In the genomic region with DNA sequence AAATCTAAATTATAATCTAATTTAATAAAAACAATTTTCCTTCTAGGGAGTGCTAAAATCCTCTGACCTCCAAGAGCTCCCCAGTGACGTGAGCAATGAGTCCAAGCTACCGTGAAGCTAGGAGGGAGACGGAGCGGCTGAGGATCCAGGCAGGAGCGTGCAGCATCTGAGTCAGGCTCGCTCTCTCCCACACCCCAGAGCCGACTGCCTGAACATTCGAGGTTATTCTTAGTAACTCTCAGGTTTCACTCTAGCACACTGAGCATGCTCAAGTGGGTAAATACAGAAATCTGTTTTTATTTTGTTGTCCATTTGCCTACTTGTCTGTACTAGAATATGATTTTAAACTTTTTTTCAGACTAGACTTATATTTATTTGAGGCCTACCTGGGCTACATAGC, we compare ENCODE assay signal across 8 mouse cellular contexts. TPM values are rescaled to one million over a fixed set of nuclear protein-coding genes. Genes with fewer than 3 reads are reported as not detected.
A peak's percentile ranks its signal among the peaks of the same experiment; 100 is the strongest.
DNase-seq lines count a peak whose midpoint lies in the region; TF ChIP-seq lines count a peak whose summit lies in the region.
"Had no signal": no experiment of that assay in that cellular context is flagged by ENCODE, and none has a peak within 500 bp of the region (broad histone marks: within the 10 kb centered on the region; RNA-seq: fewer than 3 reads in every experiment).

No protein-coding gene starts in this region.

- H3K36me3 ChIP-seq in spleen, adult 2 months (ENCODE audit: control insufficient read depth, insufficient read depth, low read length) = peaks cover 2% of the 10 kb centered on the region

- no peak overlapping the region for H3K4me3 ChIP-seq in spleen, adult 2 months (ENCODE audit: extremely low read depth, insufficient read depth, insufficient read length)
- no peak overlapping the region for H3K4me3 ChIP-seq in left cerebral cortex, adult 2 months
- H3K4me3 ChIP-seq: liver, embryonic 15.5 days had no signal

- H3K27ac ChIP-seq in spleen, adult 2 months (ENCODE audit: insufficient read depth, low read length) = peak overlapping the region; percentile 40; the same call in 1 of the 2 replicates
- peak overlapping the region; percentile 51 for H3K27ac ChIP-seq in left cerebral cortex, adult 2 months
- H3K27ac ChIP-seq: liver, embryonic 15.5 days had no signal

- no peak for DNase-seq in spleen, adult 2 months (ENCODE audit: low read depth in 1 of 2, low spot score in 2 of 2)
- no peak for DNase-seq in spleen, adult 12 weeks (ENCODE audit: low spot score)
- peak; percentile 33 for DNase-seq in gastrocnemius, postnatal 10 days
- DNase-seq in left cerebral cortex, adult 2 months (ENCODE audit: extremely low spot score in 1 of 2, low spot score in 2 of 2) = peak; percentile 43 to 66
- DNase-seq in telencephalon, adult 2 months (ENCODE audit: low read depth, low spot score) = peak; percentile 52
- no peak for DNase-seq in cerebellum, postnatal 36 days
- DNase-seq in retina, postnatal 1 day = no peak

- H3K4me1 ChIP-seq in spleen, adult 2 months (ENCODE audit: control insufficient read depth, insufficient read depth, insufficient read length) = peaks cover 12% of the 10 kb centered on the region

- no peak for TF ChIP-seq CTCF in spleen, adult 2 months (IDR thresholded peaks at IDR 0.05; ENCODE audit: extremely low read depth, insufficient read depth, insufficient read length, insufficient replicate concordance)
- TF ChIP-seq CTCF in left cerebral cortex, adult 2 months (IDR thresholded peaks at IDR 0.05) = no peak

- WGBS in spleen, adult 2 months = 78% methylated on average over 8 of the region's 8 CpGs

- intact Hi-C loops in left cerebral cortex, adult 2 months (cut with DNase I) = no loop called here

- TF ChIP-seq POLR2A in spleen, adult 2 months (IDR thresholded peaks at IDR 0.05; ENCODE audit: low read depth, low read length) = no peak

- H3K27me3 ChIP-seq in spleen, adult 2 months (ENCODE audit: control insufficient read depth, insufficient read depth, low read length) = no peaks in the 10 kb centered on the region
- H3K27me3 ChIP-seq: liver, embryonic 15.5 days had no signal

RNA-seq across cellular contexts. Expression of gene Sh3bgrl3, which starts 28.2 kb away (rescaled TPM):
- polyA plus RNA-seq in spleen, adult 2 months (2012; rRNA removed) = 1,465 and 2,211 TPM in 2 replicates
- total RNA-seq in gastrocnemius, postnatal 10 days (2021) = 10 to 100 TPM; 44.9 to 59.6 TPM
- total RNA-seq in left cerebral cortex, adult 2 months (2021) = 100 to 1,000 TPM; 185 to 191 TPM

RNA-seq across cellular contexts. Expression of gene Cep85, which starts 30.2 kb away (rescaled TPM):
- 15.2 and 20.8 TPM in 2 replicates for polyA plus RNA-seq in spleen, adult 2 months (2012; rRNA removed)
- 10 to 100 TPM; 50.5 to 55.0 TPM for total RNA-seq in gastrocnemius, postnatal 10 days (2021)
- 10 to 100 TPM; 14.9 to 16.5 TPM for total RNA-seq in left cerebral cortex, adult 2 months (2021)

RNA-seq across cellular contexts. Expression of gene Gm7534, which starts 46.1 kb away (rescaled TPM):
- polyA plus RNA-seq in spleen, adult 2 months (2012; rRNA removed) = not detected in 2 replicates
- not detected for total RNA-seq in gastrocnemius, postnatal 10 days (2021)
- total RNA-seq in left cerebral cortex, adult 2 months (2021) = not detected
- polyA plus RNA-seq: liver, embryonic 15.5 days had no signal

RNA-seq across cellular contexts. Expression of gene Ubxn11, which starts 54.4 kb away (rescaled TPM):
- polyA plus RNA-seq in spleen, adult 2 months (2012; rRNA removed) = 33.7 and 43.0 TPM in 2 replicates
- total RNA-seq in gastrocnemius, postnatal 10 days (2021) = 1 to 10 TPM in 1 of 2 experiments, under 1 TPM in 1; 0.73 to 1.7 TPM
- 10 to 100 TPM; 39.7 to 47.1 TPM for total RNA-seq in left cerebral cortex, adult 2 months (2021)

Comparison
In these comparisons a context has a peak if more than half of its experiments do, and no peak if none do; other contexts are left out.
1. DNase-seq: peak in gastrocnemius, postnatal 10 days (single experiment), left cerebral cortex, adult 2 months (2 of 2) and telencephalon, adult 2 months (single experiment); none in spleen, adult 2 months (0 of 2), spleen, adult 12 weeks (single experiment), cerebellum, postnatal 36 days (0 of 2) and retina, postnatal 1 day (single experiment).